Mouse (Mus musculus) lung, adult 2 months (tissue): Measurements from ENCODE around the gene Cdh6.

ENCODE experiments used
- CTCF ChIP-seq: fragments of 200-500 bp; IDR thresholded peaks from 2 replicates; pipeline ENCODE4 v1.5.1; 2011; ENCODE audit warnings: mild to moderate bottlenecking, low read length, control low read depth; ENCODE audit not compliant: insufficient read depth
- POLR2A ChIP-seq: fragments of 200-500 bp; IDR thresholded peaks from 2 replicates; pipeline ENCODE4 v1.6.1; 2011; ENCODE audit warnings: low read depth, mild to moderate bottlenecking, control low read depth, low read length, borderline replicate concordance; ENCODE audit errors: extremely low read depth

DNA sequence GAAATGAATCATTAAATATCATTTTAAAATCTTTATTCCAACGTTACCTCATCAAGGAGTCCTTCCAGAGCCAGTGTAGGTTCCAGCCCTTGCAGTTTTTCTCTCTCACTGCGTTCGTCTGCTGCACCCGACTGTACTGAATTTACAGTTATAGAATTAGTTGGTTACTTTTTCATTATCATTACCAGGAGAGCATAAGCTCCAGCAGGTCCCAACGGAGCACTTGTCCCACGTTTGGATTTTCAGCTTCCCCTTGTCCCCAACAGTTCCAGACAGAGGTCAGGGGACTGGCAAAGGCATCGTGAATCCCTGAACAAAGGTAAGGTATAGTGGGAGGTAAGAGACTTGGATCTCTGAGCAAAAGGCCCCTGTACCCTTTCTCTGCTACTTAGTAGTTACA is 35.2 kb upstream of the Cdh6 start:
- TF ChIP-seq CTCF (no peak), POLR2A (no peak)
